Mouse (Mus musculus): ENCODE data around the gene Gm42906. TPM values are rescaled to one million over a fixed set of nuclear protein-coding genes. Genes with fewer than 3 reads are reported as not detected.
A peak's percentile ranks its signal among the peaks of the same experiment; 100 is the strongest.

The Gm42906 gene
- total and polyA plus RNA-seq, 2 experiments from 2014 or later, result not detected

DNA sequence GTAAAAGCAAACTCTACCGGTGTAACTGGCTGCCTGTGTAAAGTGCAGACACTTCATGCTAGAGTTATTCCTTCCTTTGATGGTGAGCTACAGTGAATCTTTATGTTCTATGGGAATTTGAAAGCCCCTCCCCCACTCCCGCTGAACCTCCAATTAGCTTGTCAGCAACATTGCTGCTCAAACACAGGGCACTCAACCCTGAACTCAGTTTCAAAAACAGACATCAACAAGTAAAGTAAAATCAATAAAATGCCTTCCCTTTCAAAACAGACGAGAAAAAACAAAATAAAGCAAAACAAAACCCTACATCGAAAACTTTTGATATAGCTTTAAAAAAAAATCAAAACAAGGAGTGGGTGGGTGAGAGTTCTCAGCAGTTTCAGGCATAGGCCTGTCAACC, 273.9 kb downstream of the Gm42906 start:
- ATAC-seq (no peak), DNase-seq (ENCODE audit: low spot score) (no peak)
- H3K27me3 ChIP-seq (ENCODE audit: insufficient read depth, low read length), result no peaks in the 10 kb centered on the region
- H3K4me1 ChIP-seq (ENCODE audit: insufficient read depth, low read length), result no peaks in the 10 kb centered on the region
- H3K27ac ChIP-seq, result no peak overlapping the region
- no peak overlapping the region for H3K4me3 ChIP-seq (ENCODE audit: low read length)
- H3K4me2 ChIP-seq (ENCODE audit: low read depth, low read length), result no peak overlapping the region
- H3K36me3 ChIP-seq (ENCODE audit: insufficient read depth, low read length), result no peaks in the 10 kb centered on the region
- no peak overlapping the region for H3K9ac ChIP-seq (replicated peaks; ENCODE audit: low read length)
- no peak for TF ChIP-seq CTCF (IDR thresholded peaks at IDR 0.05; ENCODE audit: low read depth)
- 80% methylated on average over 4 of the region's 4 CpGs for WGBS
- no peaks in the 10 kb centered on the region for H3K9me3 ChIP-seq (ENCODE audit: low read length)

DNA sequence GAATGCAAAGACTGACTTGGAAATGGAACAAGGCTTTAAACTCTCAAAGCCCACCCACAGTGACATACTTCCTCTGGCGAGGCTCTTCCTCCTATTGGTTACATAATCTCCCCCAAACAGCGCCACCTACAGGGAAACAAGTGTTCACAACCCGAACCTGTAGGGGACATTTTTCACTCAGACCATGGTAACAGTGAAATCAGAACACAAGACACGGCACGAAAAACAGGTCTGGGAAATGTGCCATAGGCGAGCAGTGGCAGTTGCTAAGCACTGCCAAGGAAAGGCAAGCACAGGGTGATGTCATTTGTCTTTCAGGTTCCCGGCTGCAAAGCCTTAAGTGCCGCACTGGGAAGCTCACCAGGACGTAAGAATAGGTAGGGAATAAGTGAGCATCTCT, 276.4 kb downstream of the Gm42906 start:
- H3K4me1 ChIP-seq (ENCODE audit: insufficient read depth, low read length), result no peaks in the 10 kb centered on the region
- H3K4me3 ChIP-seq (ENCODE audit: low read length), result no peak overlapping the region
- H3K9me3 ChIP-seq (ENCODE audit: low read length), result no peaks in the 10 kb centered on the region
- no peak overlapping the region for H3K9ac ChIP-seq (replicated peaks; ENCODE audit: low read length)
- peak; percentile 44 for TF ChIP-seq CTCF (IDR thresholded peaks at IDR 0.05; ENCODE audit: low read depth)
- H3K36me3 ChIP-seq (ENCODE audit: insufficient read depth, low read length), result no peaks in the 10 kb centered on the region
- no peak overlapping the region for H3K27ac ChIP-seq
- H3K27me3 ChIP-seq (ENCODE audit: insufficient read depth, low read length), result no peaks in the 10 kb centered on the region
- ATAC-seq, result peak; percentile 75
- DNase-seq (ENCODE audit: low spot score), result peak; percentile 59
- 55% methylated on average over 9 of the region's 9 CpGs for WGBS
- H3K4me2 ChIP-seq (ENCODE audit: low read depth, low read length), result no peak overlapping the region

DNA sequence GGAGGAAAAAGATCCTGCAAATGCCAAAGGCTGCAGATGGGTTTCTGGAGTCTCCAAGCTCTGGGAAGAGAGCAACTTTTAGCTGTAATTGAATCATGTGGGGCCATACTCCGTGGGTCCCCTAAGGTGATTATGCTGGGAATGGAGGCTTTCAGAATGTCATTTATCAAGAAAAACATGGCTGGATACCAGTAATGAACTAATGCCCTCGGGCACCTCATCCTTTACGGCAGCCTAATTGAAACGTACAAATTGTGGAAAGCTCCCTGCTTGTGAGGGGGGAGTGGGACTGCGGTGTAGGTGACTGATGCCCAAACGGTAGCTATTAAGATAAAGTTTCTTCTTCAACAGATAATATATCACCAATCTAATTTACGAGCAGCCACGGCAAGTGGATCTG, 278.5 kb downstream of the Gm42906 start:
- no peak overlapping the region for H3K4me2 ChIP-seq (ENCODE audit: low read depth, low read length)
- H3K9ac ChIP-seq (replicated peaks; ENCODE audit: low read length), result no peak overlapping the region
- no peak overlapping the region for H3K27ac ChIP-seq
- no peaks in the 10 kb centered on the region for H3K27me3 ChIP-seq (ENCODE audit: insufficient read depth, low read length)
- WGBS, result 55% methylated on average over 8 of the region's 8 CpGs
- H3K4me1 ChIP-seq (ENCODE audit: insufficient read depth, low read length), result no peaks in the 10 kb centered on the region
- no peaks in the 10 kb centered on the region for H3K9me3 ChIP-seq (ENCODE audit: low read length)
- H3K36me3 ChIP-seq (ENCODE audit: insufficient read depth, low read length), result no peaks in the 10 kb centered on the region
- H3K4me3 ChIP-seq (ENCODE audit: low read length), result no peak overlapping the region
- DNase-seq (ENCODE audit: low spot score) (peak; percentile 22), ATAC-seq (no peak)
- TF ChIP-seq CTCF (IDR thresholded peaks at IDR 0.05; ENCODE audit: low read depth), result no peak

DNA sequence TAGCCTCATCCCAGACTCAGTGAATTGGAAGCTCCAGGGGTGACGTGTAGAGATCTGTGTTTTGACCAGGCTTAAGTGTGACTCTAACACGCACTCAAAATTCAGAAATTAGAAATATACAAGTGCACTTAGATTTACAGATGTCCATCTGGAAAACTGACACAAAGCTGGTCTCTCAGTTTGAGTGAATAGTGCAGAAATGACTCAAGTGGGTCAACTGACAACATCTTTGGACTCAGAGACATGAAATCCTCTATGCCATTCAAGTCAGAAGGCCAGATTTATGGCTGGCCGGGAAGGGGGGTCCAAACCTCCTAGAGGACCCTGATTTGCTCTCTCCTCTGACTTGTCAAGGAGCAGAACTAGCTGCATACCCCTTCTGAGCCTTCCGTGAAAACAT, 279.9 kb downstream of the Gm42906 start:
- ATAC-seq (no peak), DNase-seq (ENCODE audit: low spot score) (no peak)
- WGBS, result 93% methylated on average over 4 of the region's 4 CpGs
- H3K4me1 ChIP-seq (ENCODE audit: insufficient read depth, low read length), result peaks cover 5% of the 10 kb centered on the region; the same call in 1 of the 2 replicates
- TF ChIP-seq CTCF (IDR thresholded peaks at IDR 0.05; ENCODE audit: low read depth), result no peak
- H3K36me3 ChIP-seq (ENCODE audit: insufficient read depth, low read length), result no peaks in the 10 kb centered on the region
- H3K9me3 ChIP-seq (ENCODE audit: low read length), result no peaks in the 10 kb centered on the region
- H3K4me3 ChIP-seq (ENCODE audit: low read length), result no peak overlapping the region
- H3K27me3 ChIP-seq (ENCODE audit: insufficient read depth, low read length), result no peaks in the 10 kb centered on the region
- H3K9ac ChIP-seq (replicated peaks; ENCODE audit: low read length), result no peak overlapping the region
- H3K27ac ChIP-seq, result no peak overlapping the region
- no peak overlapping the region for H3K4me2 ChIP-seq (ENCODE audit: low read depth, low read length)

DNA sequence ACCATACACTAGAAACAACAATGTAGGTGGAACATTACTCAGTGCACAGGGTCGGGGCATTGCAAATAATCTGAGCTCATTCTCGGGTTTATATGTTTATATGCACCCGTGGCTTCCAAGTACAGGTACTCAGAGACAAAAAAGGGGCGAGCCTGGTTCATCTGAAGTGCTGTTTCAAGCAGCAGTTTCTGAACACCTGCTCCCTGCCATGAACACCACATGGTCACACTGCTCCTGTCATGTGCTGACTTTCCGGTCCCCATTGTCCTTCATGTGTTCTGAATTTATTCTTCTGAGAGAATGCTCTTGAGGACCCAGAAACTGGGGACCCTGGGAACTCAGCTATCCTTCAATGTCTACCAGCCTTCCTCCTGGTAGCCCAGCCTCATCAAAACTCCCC, 282.2 kb downstream of the Gm42906 start:
- Histone ChIP-seq H3K4me3 (ENCODE audit: low read length) (no peak overlapping the region), H3K9me3 (ENCODE audit: low read length) (no peaks in the 10 kb centered on the region), H3K27ac (no peak overlapping the region), H3K36me3 (ENCODE audit: insufficient read depth, low read length) (no peaks in the 10 kb centered on the region), H3K4me1 (ENCODE audit: insufficient read depth, low read length) (peaks cover 10% of the 10 kb centered on the region; the same call in 1 of the 2 replicates), H3K4me2 (ENCODE audit: low read depth, low read length) (no peak overlapping the region), H3K9ac (replicated peaks; ENCODE audit: low read length) (no peak overlapping the region), H3K27me3 (ENCODE audit: insufficient read depth, low read length) (no peaks in the 10 kb centered on the region)
- no peak for TF ChIP-seq CTCF (IDR thresholded peaks at IDR 0.05; ENCODE audit: low read depth)
- no peak for DNase-seq (ENCODE audit: low spot score)
- no peak for ATAC-seq
- WGBS, result 81% methylated on average over 5 of the region's 5 CpGs

DNA sequence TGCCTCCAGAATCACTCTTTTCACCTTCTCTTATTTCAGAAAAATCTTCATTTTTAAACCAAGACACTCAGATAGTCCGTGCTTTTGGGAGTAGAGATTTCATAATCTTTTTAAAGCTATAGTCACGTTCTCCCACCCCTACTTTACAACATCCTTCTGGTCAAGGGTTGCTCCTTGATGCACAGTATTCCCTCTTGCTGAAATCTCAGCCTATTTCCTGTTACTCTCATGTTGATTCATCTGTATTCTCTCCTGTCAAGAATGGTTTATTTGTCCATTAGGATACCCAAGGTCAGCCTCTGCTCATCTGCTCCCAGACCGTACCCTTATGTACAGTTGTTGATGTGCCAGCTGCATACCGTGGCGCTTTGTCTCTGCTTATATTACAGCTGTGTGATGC, 284.0 kb downstream of the Gm42906 start:
- H3K4me3 ChIP-seq (ENCODE audit: low read length), result no peak overlapping the region
- H3K27me3 ChIP-seq (ENCODE audit: insufficient read depth, low read length), result no peaks in the 10 kb centered on the region
- no peak for ATAC-seq
- 77% methylated on average over 5 of the region's 5 CpGs for WGBS
- no peak for DNase-seq (ENCODE audit: low spot score)
- no peak for TF ChIP-seq CTCF (IDR thresholded peaks at IDR 0.05; ENCODE audit: low read depth)
- no peak overlapping the region for H3K4me2 ChIP-seq (ENCODE audit: low read depth, low read length)
- no peak overlapping the region for H3K9ac ChIP-seq (replicated peaks; ENCODE audit: low read length)
- H3K36me3 ChIP-seq (ENCODE audit: insufficient read depth, low read length), result no peaks in the 10 kb centered on the region
- H3K27ac ChIP-seq, result peak overlapping the region; percentile 74; the same call in 1 of the 2 replicates
- H3K4me1 ChIP-seq (ENCODE audit: insufficient read depth, low read length), result peaks cover 10% of the 10 kb centered on the region; the same call in 1 of the 2 replicates
- no peaks in the 10 kb centered on the region for H3K9me3 ChIP-seq (ENCODE audit: low read length)

DNA sequence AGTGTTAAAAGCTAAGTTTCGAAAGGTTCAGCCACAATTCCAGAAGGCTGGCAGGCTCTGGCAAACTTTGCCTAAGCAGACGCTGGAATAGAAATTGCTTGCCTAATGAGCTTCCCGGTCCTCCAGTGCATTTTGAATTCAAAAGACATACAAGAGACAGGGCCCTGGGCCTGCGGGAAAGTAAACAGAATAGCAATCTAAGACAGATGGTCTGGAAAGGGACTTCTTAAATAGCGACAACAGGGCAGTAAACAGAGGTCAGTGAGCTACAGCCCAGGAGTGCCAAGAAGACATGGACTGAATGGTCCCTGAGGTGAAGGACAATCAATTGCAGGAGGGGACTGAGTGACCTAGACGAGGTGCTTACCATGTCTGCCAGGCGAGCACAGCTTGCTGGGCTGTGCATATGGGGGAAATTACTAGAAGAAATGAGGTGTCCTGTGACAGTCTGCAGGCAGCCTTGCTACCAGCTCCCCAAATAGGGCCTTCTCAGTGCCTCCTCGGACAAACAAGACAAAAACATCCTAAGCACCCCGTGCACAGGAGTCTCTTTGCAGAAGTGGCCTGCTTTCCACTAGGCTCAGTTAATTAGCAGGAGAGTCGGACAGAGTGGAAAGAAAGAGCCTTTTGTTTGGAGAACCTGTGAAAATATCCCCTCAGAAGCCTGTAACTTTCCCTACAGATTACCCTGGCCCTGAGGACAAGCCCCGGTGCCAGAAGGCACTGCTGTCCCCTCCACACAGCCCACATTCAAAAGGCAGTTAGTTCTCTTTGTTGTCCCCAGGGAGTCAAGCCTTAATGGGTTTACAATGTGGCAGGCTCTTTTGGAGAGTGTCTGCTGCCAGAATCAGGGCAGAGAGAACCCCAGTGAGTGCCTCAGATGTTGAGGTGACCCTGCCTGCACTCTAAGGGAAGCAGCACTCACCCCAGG, 285.0 kb downstream of the Gm42906 start:
- 14% methylated on average over 11 of the region's 11 CpGs for WGBS
- DNase-seq (ENCODE audit: low spot score), result peak; percentile 67
- Histone ChIP-seq H3K27me3 (ENCODE audit: insufficient read depth, low read length) (no peaks in the 10 kb centered on the region), H3K27ac (peak overlapping the region; percentile 74), H3K4me2 (ENCODE audit: low read depth, low read length) (no peak overlapping the region), H3K36me3 (ENCODE audit: insufficient read depth, low read length) (no peaks in the 10 kb centered on the region), H3K9ac (replicated peaks; ENCODE audit: low read length) (no peak overlapping the region), H3K4me1 (ENCODE audit: insufficient read depth, low read length) (peaks cover 10% of the 10 kb centered on the region; the same call in 1 of the 2 replicates), H3K4me3 (ENCODE audit: low read length) (no peak overlapping the region), H3K9me3 (ENCODE audit: low read length) (no peaks in the 10 kb centered on the region)
- TF ChIP-seq CTCF (IDR thresholded peaks at IDR 0.05; ENCODE audit: low read depth), result no peak
- peak; percentile 85 for ATAC-seq
